Mouse (Mus musculus): Measurements from ENCODE around the gene Slc12a6. TPM values are rescaled to one million over a fixed set of nuclear protein-coding genes. Genes with fewer than 3 reads are reported as not detected.

The Slc12a6 gene
- polyA plus RNA-seq, 1 experiment from 2014 or later, result 10.1 TPM

GRCm38 (mm10) chr2:112381219-112381618 lies 115.6 kb downstream of the Slc12a6 start:
- no peak for DNase-seq (ENCODE audit: extremely low spot score, low spot score)
- Histone ChIP-seq H3K27me3 (ENCODE audit: poor library complexity, severe bottlenecking) (no peaks in the 10 kb centered on the region), H3K4me1 (peaks cover 15% of the 10 kb centered on the region), H3K27ac (no peak overlapping the region), H3K4me3 (peak overlapping the region; percentile 94; the same call in 1 of the 2 replicates), H3K36me3 (replicated peaks) (peaks cover 9% of the 10 kb centered on the region), H3K9me3 (no peaks in the 10 kb centered on the region)
- WGBS, result 98% methylated on average over 1 of the region's 1 CpGs

GRCm38 (mm10) chr2:112390843-112391242 lies 125.2 kb downstream of the Slc12a6 start:
- H3K4me1 ChIP-seq, result no peaks in the 10 kb centered on the region
- no peaks in the 10 kb centered on the region for H3K27me3 ChIP-seq (ENCODE audit: poor library complexity, severe bottlenecking)
- WGBS, result 92% methylated on average over 5 of the region's 5 CpGs
- H3K9me3 ChIP-seq, result no peaks in the 10 kb centered on the region
- H3K36me3 ChIP-seq (replicated peaks), result peaks cover 3% of the 10 kb centered on the region; the same call in 1 of the 2 replicates
- no peak overlapping the region for H3K27ac ChIP-seq
- no peak for DNase-seq (ENCODE audit: extremely low spot score, low spot score)
- H3K4me3 ChIP-seq, result no peak overlapping the region

GRCm38 (mm10) chr2:112391346-112392000 lies 125.8 kb downstream of the Slc12a6 start:
- Histone ChIP-seq H3K4me1 (no peaks in the 10 kb centered on the region), H3K36me3 (replicated peaks) (peaks cover 3% of the 10 kb centered on the region; the same call in 1 of the 2 replicates), H3K4me3 (no peak overlapping the region), H3K27ac (no peak overlapping the region), H3K9me3 (no peaks in the 10 kb centered on the region), H3K27me3 (ENCODE audit: poor library complexity, severe bottlenecking) (no peaks in the 10 kb centered on the region)
- WGBS, result 95% methylated on average over 4 of the region's 4 CpGs
- DNase-seq (ENCODE audit: extremely low spot score, low spot score), result no peak

GRCm38 (mm10) chr2:112392689-112393088 lies 127.1 kb downstream of the Slc12a6 start:
- WGBS, result 83% methylated on average over 1 of the region's 1 CpGs
- H3K4me3 ChIP-seq, result no peak overlapping the region
- H3K4me1 ChIP-seq, result no peaks in the 10 kb centered on the region
- no peaks in the 10 kb centered on the region for H3K27me3 ChIP-seq (ENCODE audit: poor library complexity, severe bottlenecking)
- peaks cover 3% of the 10 kb centered on the region; the same call in 1 of the 2 replicates for H3K36me3 ChIP-seq (replicated peaks)
- no peak for DNase-seq (ENCODE audit: extremely low spot score, low spot score)
- no peak overlapping the region for H3K27ac ChIP-seq
- no peaks in the 10 kb centered on the region for H3K9me3 ChIP-seq

- no peaks in the 10 kb centered on the region for H3K9me3 ChIP-seq
- H3K27ac ChIP-seq, result no peak overlapping the region
- H3K36me3 ChIP-seq (replicated peaks), result peaks cover 3% of the 10 kb centered on the region; the same call in 1 of the 2 replicates
- no peaks in the 10 kb centered on the region for H3K4me1 ChIP-seq
- no peaks in the 10 kb centered on the region for H3K27me3 ChIP-seq (ENCODE audit: poor library complexity, severe bottlenecking)
- no peak for DNase-seq (ENCODE audit: extremely low spot score, low spot score)
- H3K4me3 ChIP-seq, result no peak overlapping the region
Observed at GRCm38 (mm10) chr2:112393958-112394357, 128.3 kb downstream of the Slc12a6 start.

- Histone ChIP-seq H3K4me1 (no peaks in the 10 kb centered on the region), H3K9me3 (no peaks in the 10 kb centered on the region), H3K36me3 (replicated peaks) (peaks cover 3% of the 10 kb centered on the region; the same call in 1 of the 2 replicates), H3K4me3 (no peak overlapping the region), H3K27me3 (ENCODE audit: poor library complexity, severe bottlenecking) (no peaks in the 10 kb centered on the region), H3K27ac (no peak overlapping the region)
- 77% methylated on average over 1 of the region's 1 CpGs for WGBS
- no peak for DNase-seq (ENCODE audit: extremely low spot score, low spot score)
Observed at GRCm38 (mm10) chr2:112396649-112397048, 131.0 kb downstream of the Slc12a6 start.

- Histone ChIP-seq H3K36me3 (replicated peaks) (peaks cover 54% of the 10 kb centered on the region), H3K27ac (no peak overlapping the region), H3K9me3 (no peaks in the 10 kb centered on the region), H3K27me3 (ENCODE audit: poor library complexity, severe bottlenecking) (no peaks in the 10 kb centered on the region), H3K4me3 (no peak overlapping the region), H3K4me1 (no peaks in the 10 kb centered on the region)
- WGBS, result 92% methylated on average over 3 of the region's 3 CpGs
- no peak for DNase-seq (ENCODE audit: extremely low spot score, low spot score)
Observed at GRCm38 (mm10) chr2:112407030-112407429, 141.4 kb downstream of the Slc12a6 start.

Other genes with a start within 250 kb of the Slc12a6 start
- not detected in 2 replicates for gene Olfr1311, start 241.4 kb upstream of the Slc12a6 start, polyA plus RNA-seq (2016; fragmentation: Nextera tagmentation; extraction: Ambion mirVana)
- not detected in 2 replicates for gene Olfr1312, start 215.6 kb upstream of the Slc12a6 start, polyA plus RNA-seq (2016; fragmentation: Nextera tagmentation; extraction: Ambion mirVana)
- not detected in 2 replicates for gene Olfr1313, start 188.0 kb upstream of the Slc12a6 start, polyA plus RNA-seq (2016; fragmentation: Nextera tagmentation; extraction: Ambion mirVana)
- not detected in 2 replicates for gene Olfr1314, start 169.0 kb upstream of the Slc12a6 start, polyA plus RNA-seq (2016; fragmentation: Nextera tagmentation; extraction: Ambion mirVana)
- gene Olfr1315-ps1, start 150.4 kb upstream of the Slc12a6 start, polyA plus RNA-seq (2016; fragmentation: Nextera tagmentation; extraction: Ambion mirVana), result not detected in 2 replicates
- not detected in 2 replicates for gene Olfr1316, start 130.8 kb upstream of the Slc12a6 start, polyA plus RNA-seq (2016; fragmentation: Nextera tagmentation; extraction: Ambion mirVana)
- not detected in 2 replicates for gene Olfr1317, start 125.5 kb upstream of the Slc12a6 start, polyA plus RNA-seq (2016; fragmentation: Nextera tagmentation; extraction: Ambion mirVana)
- gene Olfr1318, start 111.6 kb upstream of the Slc12a6 start, polyA plus RNA-seq (2016; fragmentation: Nextera tagmentation; extraction: Ambion mirVana), result not detected in 2 replicates
- gene Lpcat4, start 26.4 kb upstream of the Slc12a6 start, polyA plus RNA-seq (2016; fragmentation: Nextera tagmentation; extraction: Ambion mirVana), result 10.8 and 14.4 TPM in 2 replicates
- 0.06 and 0.10 TPM in 2 replicates for gene Nutm1, start 6.5 kb upstream of the Slc12a6 start, polyA plus RNA-seq (2016; fragmentation: Nextera tagmentation; extraction: Ambion mirVana)
- 224 TPM in 2 replicates for gene Nop10, start 3.9 kb upstream of the Slc12a6 start, polyA plus RNA-seq (2016; fragmentation: Nextera tagmentation; extraction: Ambion mirVana)
- not detected in 2 replicates for gene Gm21985, start 489 bp downstream of the Slc12a6 start, polyA plus RNA-seq (2016; fragmentation: Nextera tagmentation; extraction: Ambion mirVana)
- 113 TPM in 2 replicates for gene Emc4, start 102.2 kb downstream of the Slc12a6 start, polyA plus RNA-seq (2016; fragmentation: Nextera tagmentation; extraction: Ambion mirVana)
- gene Katnbl1, start 113.4 kb downstream of the Slc12a6 start, polyA plus RNA-seq (2016; fragmentation: Nextera tagmentation; extraction: Ambion mirVana), result 43.0 and 44.7 TPM in 2 replicates
- gene Emc7, start 189.2 kb downstream of the Slc12a6 start, polyA plus RNA-seq (2016; fragmentation: Nextera tagmentation; extraction: Ambion mirVana), result 10.7 and 11.7 TPM in 2 replicates
- 0.09 TPM in 1 of 2 replicates, not detected in the other for gene Chrm5, start 214.9 kb downstream of the Slc12a6 start, polyA plus RNA-seq (2016; fragmentation: Nextera tagmentation; extraction: Ambion mirVana)
- 6.2 and 6.7 TPM in 2 replicates for gene Aven, start 227.1 kb downstream of the Slc12a6 start, polyA plus RNA-seq (2016; fragmentation: Nextera tagmentation; extraction: Ambion mirVana)